Mouse (Mus musculus): Measurements from ENCODE around the gene Syce3. TPM values are rescaled to one million over a fixed set of nuclear protein-coding genes. Genes with fewer than 3 reads are reported as not detected.

The Syce3 gene
- polyA plus RNA-seq, 1 experiment from 2014 or later = not detected

DNA sequence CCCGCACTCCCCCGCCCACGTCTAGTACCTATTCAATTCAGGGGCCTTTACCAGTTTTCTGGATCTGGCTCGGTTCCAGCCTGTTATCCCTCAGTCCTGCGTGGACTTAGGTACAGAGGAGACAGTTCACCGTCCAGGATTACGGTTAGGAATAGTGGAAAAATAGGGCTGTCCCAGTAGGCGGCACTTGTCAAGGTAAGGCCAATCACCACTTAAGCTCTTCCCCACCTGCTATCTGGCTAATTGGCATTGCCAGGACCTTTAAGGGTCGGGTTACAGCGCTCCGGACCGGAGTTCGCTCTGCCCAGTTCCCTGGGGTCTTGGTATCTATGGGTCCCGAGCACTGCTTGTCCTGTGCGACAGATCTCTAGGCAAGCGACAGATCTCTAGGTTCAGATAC, 33.3 kb downstream of the Syce3 start, which contains the start of gene Tymp:
TSS of gene Tymp (minus strand) at position 83 of the 400 bp plus-strand sequence.
- H3K36me3 ChIP-seq = peaks cover 11% of the 10 kb centered on the region
- peaks cover 52% of the 10 kb centered on the region for H3K4me1 ChIP-seq
- DNase-seq (ENCODE audit: low spot score) = no peak
- peak within 1 kb of the TSS; percentile 24 for H3K4me3 ChIP-seq
- peaks cover 73% of the 10 kb centered on the region for H3K27me3 ChIP-seq (ENCODE audit: low read depth, poor library complexity, severe bottlenecking)
- H3K9me3 ChIP-seq (replicated peaks) = no peaks in the 10 kb centered on the region
- H3K27ac ChIP-seq (replicated peaks) = no peak within 1 kb of the TSS
- WGBS = 24% methylated on average over 16 of the region's 16 CpGs

- Histone ChIP-seq H3K27ac (replicated peaks) (no peak overlapping the region), H3K4me3 (no peak overlapping the region), H3K9me3 (replicated peaks) (no peaks in the 10 kb centered on the region), H3K4me1 (peaks cover 52% of the 10 kb centered on the region), H3K36me3 (peaks cover 20% of the 10 kb centered on the region), H3K27me3 (ENCODE audit: low read depth, poor library complexity, severe bottlenecking) (peaks cover 64% of the 10 kb centered on the region)
- 88% methylated on average over 7 of the region's 7 CpGs for WGBS
- no peak for DNase-seq (ENCODE audit: low spot score)
Measured at GRCm38 (mm10) chr15:89376040-89376439, 34.3 kb downstream of the Syce3 start.

GRCm38 (mm10) chr15:89374801-89375534, 35.3 kb downstream of the Syce3 start:
- no peak overlapping the region for H3K27ac ChIP-seq (replicated peaks)
- peak overlapping the region; percentile 76; the same call in 1 of the 2 replicates for H3K4me3 ChIP-seq
- DNase-seq (ENCODE audit: low spot score) = no peak
- H3K36me3 ChIP-seq = peaks cover 30% of the 10 kb centered on the region
- WGBS = 92% methylated on average over 17 of the region's 17 CpGs
- H3K4me1 ChIP-seq = peaks cover 52% of the 10 kb centered on the region
- no peaks in the 10 kb centered on the region for H3K9me3 ChIP-seq (replicated peaks)
- H3K27me3 ChIP-seq (ENCODE audit: low read depth, poor library complexity, severe bottlenecking) = peaks cover 53% of the 10 kb centered on the region

GRCm38 (mm10) chr15:89374340-89374739, 36.0 kb downstream of the Syce3 start:
- peaks cover 37% of the 10 kb centered on the region for H3K36me3 ChIP-seq
- H3K27me3 ChIP-seq (ENCODE audit: low read depth, poor library complexity, severe bottlenecking) = peaks cover 47% of the 10 kb centered on the region
- peaks cover 49% of the 10 kb centered on the region for H3K4me1 ChIP-seq
- no peaks in the 10 kb centered on the region for H3K9me3 ChIP-seq (replicated peaks)
- 49% methylated on average over 9 of the region's 9 CpGs for WGBS
- H3K27ac ChIP-seq (replicated peaks) = peak overlapping the region; percentile 95
- DNase-seq (ENCODE audit: low spot score) = no peak
- peak overlapping the region; percentile 76 for H3K4me3 ChIP-seq

DNA sequence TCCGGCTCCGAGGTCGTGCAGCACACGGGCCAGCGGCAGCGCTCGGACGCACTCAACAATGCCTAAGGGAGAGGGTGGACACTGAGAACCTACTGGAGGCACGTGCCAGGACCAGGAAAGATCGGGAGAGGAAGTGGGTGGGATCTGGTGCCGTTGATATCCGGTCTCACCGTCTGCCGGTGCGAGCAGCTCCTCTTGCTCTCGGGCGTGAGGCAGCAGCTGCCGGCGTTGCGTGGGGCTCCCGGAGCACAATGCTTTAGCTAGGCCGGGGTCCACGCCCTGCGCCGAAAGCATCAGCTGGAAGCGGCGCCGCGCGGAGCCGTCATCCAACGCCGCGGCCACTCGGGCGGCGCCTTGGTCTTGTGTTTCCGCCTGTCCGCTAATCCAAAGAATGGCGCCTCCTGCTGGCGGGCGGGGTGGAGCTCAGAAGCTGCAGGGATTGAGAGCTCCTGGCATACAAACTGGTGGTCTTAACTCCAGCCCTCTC, 36.5 kb downstream of the Syce3 start, which contains the start of gene Sco2:
TSS of gene Sco2 (minus strand) at position 85 of the 487 bp plus-strand sequence.
- Histone ChIP-seq H3K27ac (replicated peaks) (peak within 1 kb of the TSS; percentile 95), H3K9me3 (replicated peaks) (no peaks in the 10 kb centered on the region), H3K4me3 (peak within 1 kb of the TSS; percentile 76), H3K4me1 (peaks cover 44% of the 10 kb centered on the region), H3K36me3 (peaks cover 42% of the 10 kb centered on the region), H3K27me3 (ENCODE audit: low read depth, poor library complexity, severe bottlenecking) (peaks cover 41% of the 10 kb centered on the region)
- peak; percentile 96 for DNase-seq (ENCODE audit: low spot score)
- under 1% methylated on average over 42 of the region's 42 CpGs for WGBS

- H3K27ac ChIP-seq (replicated peaks) = peak overlapping the region; percentile 95
- peak; percentile 77 for DNase-seq (ENCODE audit: low spot score)
- H3K4me3 ChIP-seq = peak overlapping the region; percentile 76
- H3K4me1 ChIP-seq = peaks cover 38% of the 10 kb centered on the region
- 3% methylated on average over 35 of the region's 35 CpGs for WGBS
- H3K9me3 ChIP-seq (replicated peaks) = no peaks in the 10 kb centered on the region
- H3K36me3 ChIP-seq = peaks cover 48% of the 10 kb centered on the region
- H3K27me3 ChIP-seq (ENCODE audit: low read depth, poor library complexity, severe bottlenecking) = peaks cover 35% of the 10 kb centered on the region
Measured at GRCm38 (mm10) chr15:89373027-89373761, 37.1 kb downstream of the Syce3 start.

GRCm38 (mm10) chr15:89372536-89372935, 37.8 kb downstream of the Syce3 start:
- Histone ChIP-seq H3K27ac (replicated peaks) (peak overlapping the region; percentile 95), H3K36me3 (peaks cover 55% of the 10 kb centered on the region), H3K4me3 (peak overlapping the region; percentile 76), H3K4me1 (peaks cover 31% of the 10 kb centered on the region), H3K9me3 (replicated peaks) (no peaks in the 10 kb centered on the region), H3K27me3 (ENCODE audit: low read depth, poor library complexity, severe bottlenecking) (peaks cover 29% of the 10 kb centered on the region)
- 87% methylated on average over 7 of the region's 7 CpGs for WGBS
- no peak for DNase-seq (ENCODE audit: low spot score)

DNA sequence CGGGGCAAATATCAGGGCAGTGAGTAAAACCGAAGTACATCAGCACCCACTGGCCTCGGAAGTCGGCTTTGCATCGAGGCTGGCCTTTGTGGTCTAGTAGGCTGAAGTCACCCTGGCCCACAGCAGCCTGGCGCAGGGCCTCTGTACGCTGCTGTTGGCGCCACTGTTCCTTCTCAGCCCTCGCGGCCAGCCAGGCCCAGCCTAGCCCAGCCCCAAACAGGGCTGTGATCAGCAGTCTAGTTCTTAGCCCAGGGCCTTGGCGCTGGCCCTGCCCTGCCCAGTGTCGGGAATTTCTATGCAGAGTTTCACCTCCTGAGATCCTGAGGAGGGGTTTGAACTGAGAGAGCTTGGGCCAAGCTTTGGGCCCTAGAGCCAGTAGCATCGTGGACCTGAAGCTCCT, 38.2 kb downstream of the Syce3 start:
- peaks cover 27% of the 10 kb centered on the region for H3K4me1 ChIP-seq
- DNase-seq (ENCODE audit: low spot score) = no peak
- H3K9me3 ChIP-seq (replicated peaks) = no peaks in the 10 kb centered on the region
- no peak overlapping the region for H3K27ac ChIP-seq (replicated peaks)
- peaks cover 24% of the 10 kb centered on the region for H3K27me3 ChIP-seq (ENCODE audit: low read depth, poor library complexity, severe bottlenecking)
- H3K4me3 ChIP-seq = no peak overlapping the region; the same call in 1 of the 2 replicates
- WGBS = 91% methylated on average over 13 of the region's 13 CpGs
- peaks cover 59% of the 10 kb centered on the region for H3K36me3 ChIP-seq

DNA sequence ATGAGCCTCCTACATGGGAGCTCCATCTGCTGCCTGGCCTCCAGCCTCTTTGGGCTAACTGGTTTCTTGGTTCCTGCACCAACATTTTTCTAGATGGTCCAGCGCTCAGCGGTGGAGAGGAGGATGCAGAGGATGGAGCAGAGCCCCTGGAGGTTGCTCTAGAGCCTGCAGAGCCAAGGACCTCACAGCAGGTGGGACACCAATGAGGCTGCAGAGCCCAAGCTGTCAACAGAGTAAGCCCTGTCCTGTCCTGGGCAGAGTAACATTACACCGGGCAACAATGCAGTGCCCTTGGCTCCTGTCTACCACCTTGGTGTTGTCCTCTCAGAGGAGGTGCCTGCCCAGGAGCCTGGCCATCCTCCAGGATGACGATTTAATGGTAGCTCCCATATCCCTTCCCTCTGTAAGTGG, 45.2 kb downstream of the Syce3 start:
- DNase-seq (ENCODE audit: low spot score) = no peak
- Histone ChIP-seq H3K9me3 (replicated peaks) (no peaks in the 10 kb centered on the region), H3K27me3 (ENCODE audit: low read depth, poor library complexity, severe bottlenecking) (no peaks in the 10 kb centered on the region), H3K36me3 (peaks cover 100% of the 10 kb centered on the region), H3K4me1 (no peaks in the 10 kb centered on the region), H3K27ac (replicated peaks) (no peak overlapping the region), H3K4me3 (no peak overlapping the region)
- 85% methylated on average over 4 of the region's 4 CpGs for WGBS

GRCm38 (mm10) chr15:89363051-89363450, 47.3 kb downstream of the Syce3 start:
- H3K4me1 ChIP-seq = no peaks in the 10 kb centered on the region
- H3K27ac ChIP-seq (replicated peaks) = no peak overlapping the region
- WGBS = 93% methylated on average over 7 of the region's 7 CpGs
- H3K27me3 ChIP-seq (ENCODE audit: low read depth, poor library complexity, severe bottlenecking) = no peaks in the 10 kb centered on the region
- DNase-seq (ENCODE audit: low spot score) = no peak
- H3K4me3 ChIP-seq = no peak overlapping the region
- H3K9me3 ChIP-seq (replicated peaks) = no peaks in the 10 kb centered on the region
- H3K36me3 ChIP-seq = peaks cover 97% of the 10 kb centered on the region

DNA sequence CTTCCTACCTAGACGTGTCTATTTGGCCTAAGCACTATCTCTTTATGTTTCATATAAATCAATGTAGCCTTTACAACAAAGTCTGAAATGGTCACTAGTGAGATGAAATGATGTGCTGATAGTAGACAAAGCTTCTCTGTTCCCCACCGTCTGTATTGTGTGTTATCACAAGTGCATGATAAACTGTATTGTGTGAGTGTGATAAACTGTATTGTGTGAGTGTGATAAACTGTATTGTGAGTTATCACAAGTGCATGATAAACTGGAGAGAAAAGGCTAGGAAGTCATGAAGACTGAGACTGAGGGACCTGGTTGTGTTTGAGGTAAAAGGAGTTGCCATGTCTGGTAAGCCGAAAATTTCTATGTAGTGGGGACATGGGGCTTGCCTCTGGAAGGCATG, 51.5 kb downstream of the Syce3 start:
- WGBS = 94% methylated on average over 3 of the region's 3 CpGs
- Histone ChIP-seq H3K4me3 (no peak overlapping the region), H3K9me3 (replicated peaks) (no peaks in the 10 kb centered on the region), H3K27ac (replicated peaks) (no peak overlapping the region), H3K4me1 (peaks cover 22% of the 10 kb centered on the region), H3K27me3 (ENCODE audit: low read depth, poor library complexity, severe bottlenecking) (no peaks in the 10 kb centered on the region), H3K36me3 (peaks cover 68% of the 10 kb centered on the region)
- DNase-seq (ENCODE audit: low spot score) = no peak

DNA sequence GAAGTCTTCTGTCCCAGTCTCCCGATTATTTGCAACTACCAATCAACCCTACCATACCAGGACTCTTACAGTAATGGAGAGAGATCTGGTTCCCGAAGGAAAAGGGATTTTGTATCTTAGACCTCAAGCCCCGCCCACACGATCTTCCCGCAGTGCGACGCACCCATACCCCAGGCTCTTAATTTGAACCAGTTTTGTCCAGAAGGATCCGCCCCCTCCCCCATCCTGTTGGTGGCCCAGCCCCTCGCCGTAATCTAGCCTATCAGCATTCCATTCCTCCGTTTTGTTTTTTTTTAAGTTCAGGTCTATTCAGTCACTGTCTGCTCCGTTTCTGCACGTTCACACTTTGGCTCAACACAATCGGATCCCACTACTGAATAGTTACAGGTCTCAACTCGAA, 53.9 kb downstream of the Syce3 start:
- H3K4me1 ChIP-seq = peaks cover 26% of the 10 kb centered on the region
- H3K9me3 ChIP-seq (replicated peaks) = no peaks in the 10 kb centered on the region
- peak overlapping the region; percentile 94 for H3K27ac ChIP-seq (replicated peaks)
- H3K4me3 ChIP-seq = peak overlapping the region; percentile 88
- peaks cover 68% of the 10 kb centered on the region for H3K36me3 ChIP-seq
- peak; percentile 88 for DNase-seq (ENCODE audit: low spot score)
- WGBS = 0% methylated on average over 15 of the region's 15 CpGs
- no peaks in the 10 kb centered on the region for H3K27me3 ChIP-seq (ENCODE audit: low read depth, poor library complexity, severe bottlenecking)

Data from midbrain, embryonic 10.5 days (tissue).